Mouse (Mus musculus): ENCODE results near the gene Mrpl49.

- TF ChIP-seq POLR2A (IDR thresholded peaks at IDR 0.05; ENCODE audit: low read depth, low read length) (no peak), CTCF (conservative IDR thresholded peaks at IDR 0.05; ENCODE audit: insufficient read depth, insufficient read length, low read depth, low read length) (no peak)
Measured at GRCm38 (mm10) chr19:6097847-6098246, 40.3 kb upstream of the Mrpl49 start.

Data from kidney, adult 2 months (tissue).